Mouse (Mus musculus): Measurements from ENCODE around the gene Obscn. TPM values are rescaled to one million over a fixed set of nuclear protein-coding genes. Genes with fewer than 3 reads are reported as not detected.

Gene Obscn
- total RNA-seq, 2 experiments from 2014 or later, result 1.5 to 2.4 TPM

DNA sequence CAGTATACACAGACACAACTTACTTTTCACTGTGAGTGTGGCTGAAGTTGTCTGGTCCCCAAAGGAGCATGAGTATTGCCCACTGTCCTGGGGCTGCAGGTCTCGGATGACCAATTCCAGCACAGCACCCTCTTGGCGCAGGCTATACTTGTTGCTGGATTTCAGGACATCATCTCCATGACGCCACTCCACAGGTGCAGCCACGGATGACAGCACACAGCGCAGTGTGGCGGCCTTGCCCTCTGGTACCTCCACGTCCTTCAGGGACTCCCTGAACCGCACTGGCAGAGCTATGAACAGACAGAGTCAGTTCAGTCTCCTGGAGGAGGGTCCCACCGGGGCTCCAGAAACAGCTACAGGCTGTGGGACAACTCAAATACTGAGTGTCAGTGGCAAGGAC is 68.3 kb downstream of the Obscn start:
- DNase-seq (ENCODE audit: low spot score in 2 of 2), result no peak

DNA sequence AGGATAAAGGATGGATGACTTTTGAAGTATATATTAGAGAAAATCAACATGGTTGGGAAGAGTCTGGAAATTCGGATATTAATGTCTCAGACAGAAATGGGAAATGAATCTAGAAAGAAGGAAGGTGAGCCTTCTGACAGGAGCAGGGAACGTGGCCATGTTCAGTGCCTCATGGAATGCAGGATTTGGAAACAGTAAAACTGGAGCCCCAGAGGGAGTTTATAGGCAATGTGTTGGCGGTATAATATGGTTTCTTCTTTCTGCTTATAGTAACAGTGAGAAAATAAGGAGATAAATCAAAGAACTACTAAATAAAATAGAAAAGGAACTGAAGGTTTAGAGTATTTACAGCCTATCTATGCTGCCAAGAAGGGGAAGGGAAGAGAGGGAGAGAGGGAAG is 78.2 kb downstream of the Obscn start:
- no peak for DNase-seq (ENCODE audit: low spot score in 2 of 2)

DNA sequence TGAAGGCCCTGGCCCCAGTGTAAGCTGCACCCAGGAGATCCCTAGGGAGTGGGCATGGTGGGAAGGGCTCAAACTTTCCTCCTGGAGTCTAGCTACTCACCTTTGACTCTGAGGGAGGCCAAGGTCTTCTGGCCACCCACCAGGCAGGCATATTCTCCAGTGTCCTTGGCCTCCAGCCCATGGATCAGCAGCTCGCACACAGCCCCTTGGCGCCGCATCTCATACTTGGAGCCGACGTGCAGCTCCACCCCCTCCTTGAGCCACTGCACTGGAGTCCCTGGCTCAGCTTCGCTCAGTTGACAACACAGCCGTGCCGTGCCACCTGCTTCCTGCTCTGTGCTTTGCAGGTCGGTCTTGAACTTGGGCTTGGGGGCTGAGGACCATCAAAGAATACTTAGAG is 85.2 kb downstream of the Obscn start:
- no peak for DNase-seq (ENCODE audit: low spot score in 2 of 2)

DNA sequence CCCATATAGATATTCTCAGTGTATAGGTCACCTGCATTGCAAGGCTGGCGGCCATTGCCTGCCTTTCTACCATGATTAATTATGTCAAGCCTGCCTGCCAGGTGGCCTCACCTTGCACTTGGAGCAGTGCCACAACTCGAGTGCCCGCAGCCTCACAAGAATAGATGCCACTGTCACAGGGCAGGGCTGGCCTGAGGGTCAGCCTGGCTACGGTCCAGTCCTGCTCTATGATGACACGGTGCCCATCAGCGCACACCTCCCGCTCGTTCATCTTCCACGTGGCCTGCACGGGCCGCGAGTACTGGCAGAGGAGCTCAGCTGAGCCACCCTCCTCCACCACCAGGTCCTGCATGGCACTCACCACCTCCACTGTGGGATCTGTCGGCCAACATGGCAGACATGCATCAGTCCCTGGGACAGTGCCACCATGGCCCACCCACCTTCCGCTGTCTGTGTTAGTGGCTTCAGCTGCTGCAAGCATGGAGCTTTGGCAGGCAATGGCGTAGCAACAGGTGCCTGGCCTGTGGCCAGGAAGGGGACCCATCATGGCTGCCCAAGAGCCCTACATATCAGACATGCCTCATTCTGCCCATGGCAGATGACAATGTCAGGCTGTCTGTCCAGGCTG is 91.4 kb downstream of the Obscn start:
- no peak for DNase-seq (ENCODE audit: low spot score in 2 of 2)

DNA sequence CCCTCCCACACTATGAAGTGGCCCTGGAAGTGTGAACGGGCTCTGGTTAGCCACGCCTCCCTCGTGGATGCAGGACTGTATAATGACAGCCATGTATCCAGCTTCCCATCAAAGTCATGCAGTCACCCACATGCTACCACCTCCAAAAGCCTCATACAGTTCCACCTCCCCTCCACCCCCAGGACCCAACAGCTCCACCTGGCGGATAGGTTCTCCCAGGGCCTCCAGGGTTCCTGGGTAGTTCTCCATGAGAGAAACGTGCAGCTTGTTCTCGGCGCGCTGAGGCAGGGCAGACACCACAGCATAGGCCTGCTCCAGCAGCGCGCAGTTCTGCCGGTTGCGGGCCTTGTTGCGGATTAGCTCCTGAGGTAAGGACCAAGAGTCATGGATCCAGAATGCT is 107.2 kb downstream of the Obscn start:
- DNase-seq (ENCODE audit: low spot score in 2 of 2), result no peak

DNA sequence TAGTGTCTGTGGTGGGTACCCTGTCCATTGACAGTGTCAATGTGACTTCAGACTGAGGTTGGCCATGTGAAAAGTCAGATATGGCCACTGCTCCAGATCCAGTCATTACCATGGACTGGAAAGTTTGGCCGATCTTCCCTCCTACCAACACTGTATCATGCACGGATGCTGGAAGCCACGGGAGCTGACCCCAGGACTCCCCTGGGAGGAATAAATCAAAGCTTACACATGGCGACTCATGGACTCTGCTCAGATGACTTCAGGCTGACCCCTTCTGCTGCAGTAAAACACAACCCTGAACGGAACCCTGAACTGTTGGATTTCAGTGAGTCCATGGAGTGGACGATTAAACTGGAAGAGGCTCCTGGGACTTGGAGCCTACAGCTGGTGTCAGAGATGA is 109.8 kb downstream of the Obscn start:
- DNase-seq (ENCODE audit: low spot score in 2 of 2), result no peak

DNA sequence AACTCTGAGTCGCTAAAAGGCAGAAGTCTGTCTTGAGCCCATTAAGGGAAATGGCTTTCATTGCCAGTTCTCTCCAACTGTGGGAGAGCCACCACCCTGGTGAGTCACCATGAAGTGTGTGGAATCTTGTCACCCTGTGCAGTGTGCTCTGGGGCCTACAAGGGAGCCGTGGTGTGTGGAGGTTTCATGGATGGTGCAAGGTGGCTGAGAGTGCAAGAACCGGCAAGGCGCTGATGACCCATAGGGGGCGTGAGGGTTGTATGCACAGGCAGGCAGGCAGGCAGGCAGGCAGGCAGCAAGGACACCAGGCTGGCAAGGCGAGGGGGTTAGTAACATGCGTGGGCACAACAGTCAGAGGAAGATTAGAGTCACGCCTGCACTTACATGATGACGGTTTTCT is 121.2 kb downstream of the Obscn start:
- peak; percentile 56 to 59 for DNase-seq (ENCODE audit: low spot score in 2 of 2)

DNA sequence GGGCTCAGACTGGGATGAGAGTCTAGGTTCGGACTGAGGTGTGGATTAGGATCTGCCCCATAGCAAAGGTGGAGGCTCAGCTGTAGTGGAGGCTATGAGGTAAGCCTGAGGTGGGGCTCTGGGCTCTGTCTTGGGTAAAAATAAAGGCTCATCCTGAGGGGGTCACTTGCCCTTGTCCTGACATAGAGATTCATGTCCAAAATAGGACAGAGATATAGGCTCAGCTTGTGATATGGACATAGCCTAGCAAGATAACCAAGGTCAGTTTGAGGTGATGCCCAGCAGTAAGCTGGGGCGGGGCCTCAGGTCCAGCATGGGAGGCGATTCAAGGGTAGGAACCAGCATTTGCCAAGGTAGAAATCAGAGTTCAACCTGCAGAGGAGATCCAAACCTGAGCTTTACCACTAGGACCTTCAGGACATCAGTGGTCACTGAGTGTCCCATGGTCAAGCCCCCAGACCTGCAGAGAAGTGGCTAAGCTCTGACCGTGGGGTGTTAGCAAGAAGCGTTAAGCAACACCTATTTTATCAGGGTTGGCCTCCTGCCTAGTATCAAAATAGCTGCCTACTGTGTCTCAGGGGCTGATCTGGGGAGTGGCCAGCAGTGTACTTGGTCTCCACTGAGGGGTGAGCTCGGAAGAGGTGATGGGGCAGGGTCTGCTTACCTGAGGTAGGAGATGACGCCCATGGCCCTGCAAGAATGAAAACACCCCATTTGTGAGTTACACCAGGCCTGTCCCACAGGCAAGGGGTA is 133.7 kb downstream of the Obscn start:
- no peak for DNase-seq (ENCODE audit: low spot score in 2 of 2)

DNA sequence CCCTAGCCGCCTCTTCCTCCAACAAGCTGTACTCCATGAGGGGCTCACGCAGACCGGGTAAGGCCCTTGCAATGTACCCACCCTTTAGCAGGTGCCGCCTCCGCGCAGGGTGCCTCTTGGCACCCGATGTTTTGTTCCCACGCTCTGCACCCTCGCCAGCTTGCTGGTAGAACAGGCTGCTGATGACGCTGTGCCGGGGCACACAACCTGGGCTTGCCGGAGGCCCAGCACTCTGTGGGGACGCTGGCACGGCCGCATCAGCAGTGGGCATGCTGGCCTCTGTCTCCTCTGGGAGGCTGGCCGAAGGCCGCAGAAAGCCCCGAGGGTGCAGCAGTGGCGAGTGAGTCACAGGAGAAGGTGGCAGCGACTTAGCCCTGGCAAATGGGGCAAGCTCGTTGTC is 135.6 kb downstream of the Obscn start:
- peak; percentile 42 to 52 for DNase-seq (ENCODE audit: low spot score in 2 of 2)

DNA sequence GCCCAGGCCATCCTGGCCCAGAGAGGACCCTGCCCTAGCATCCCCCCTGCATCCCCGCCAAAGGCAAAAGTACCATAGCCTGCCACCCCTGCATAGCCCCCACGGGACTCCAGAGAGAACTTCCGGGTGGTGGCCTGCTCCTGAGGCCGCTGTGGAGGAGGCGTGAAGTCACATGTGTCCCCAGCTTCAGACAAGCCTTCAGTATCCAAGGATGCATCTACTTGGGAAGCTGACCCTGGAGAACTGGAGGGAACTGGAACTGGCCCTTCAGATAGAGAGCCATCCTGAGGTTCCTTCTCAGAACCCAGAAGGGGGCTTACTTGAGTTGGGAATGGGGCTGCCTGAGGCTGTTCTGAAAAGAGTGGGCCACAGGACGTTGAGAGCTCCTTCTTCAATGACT is 136.4 kb downstream of the Obscn start:
- no peak for DNase-seq (ENCODE audit: low spot score in 2 of 2)

DNA sequence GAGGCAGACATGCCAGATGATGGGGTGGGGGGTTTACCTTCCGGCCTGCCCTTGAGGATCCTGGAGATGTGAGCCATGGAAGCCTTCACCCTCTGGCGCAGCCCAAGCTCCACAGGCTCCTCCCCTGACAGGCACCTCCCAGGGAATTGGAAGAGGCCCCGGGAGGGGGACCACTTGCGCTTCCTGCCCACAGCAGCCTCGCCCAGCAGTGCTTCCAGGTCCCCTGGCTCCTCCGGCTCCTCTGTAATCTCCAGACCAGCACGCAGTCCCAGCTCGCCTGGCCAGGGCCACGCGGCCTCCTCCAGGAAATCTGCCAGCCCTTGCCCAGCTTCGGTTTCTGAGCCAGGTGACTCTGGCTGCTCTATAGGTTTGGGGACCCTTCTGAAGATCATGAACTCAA is 137.0 kb downstream of the Obscn start:
- DNase-seq (ENCODE audit: low spot score in 2 of 2), result no peak

DNA sequence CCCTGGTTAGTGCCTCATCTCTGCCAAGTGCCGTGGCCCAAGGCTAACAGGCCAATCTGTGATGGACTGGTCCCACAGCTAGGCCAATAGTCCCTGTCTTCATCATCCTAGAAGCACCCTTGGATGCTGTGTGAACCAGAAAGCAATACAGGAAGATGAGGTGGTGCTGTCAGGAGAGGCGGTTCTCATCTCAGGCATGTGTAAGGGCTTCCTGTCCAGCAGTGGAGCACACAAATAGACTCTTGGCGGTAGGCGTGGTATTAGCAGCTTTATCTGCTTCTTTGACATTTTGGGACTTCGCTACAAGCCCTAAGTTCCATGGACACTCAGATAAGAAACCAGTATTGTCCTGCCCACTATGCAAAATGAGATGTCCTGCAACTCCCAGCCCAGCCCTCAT is 138.7 kb downstream of the Obscn start:
- DNase-seq (ENCODE audit: low spot score in 2 of 2), result no peak

DNA sequence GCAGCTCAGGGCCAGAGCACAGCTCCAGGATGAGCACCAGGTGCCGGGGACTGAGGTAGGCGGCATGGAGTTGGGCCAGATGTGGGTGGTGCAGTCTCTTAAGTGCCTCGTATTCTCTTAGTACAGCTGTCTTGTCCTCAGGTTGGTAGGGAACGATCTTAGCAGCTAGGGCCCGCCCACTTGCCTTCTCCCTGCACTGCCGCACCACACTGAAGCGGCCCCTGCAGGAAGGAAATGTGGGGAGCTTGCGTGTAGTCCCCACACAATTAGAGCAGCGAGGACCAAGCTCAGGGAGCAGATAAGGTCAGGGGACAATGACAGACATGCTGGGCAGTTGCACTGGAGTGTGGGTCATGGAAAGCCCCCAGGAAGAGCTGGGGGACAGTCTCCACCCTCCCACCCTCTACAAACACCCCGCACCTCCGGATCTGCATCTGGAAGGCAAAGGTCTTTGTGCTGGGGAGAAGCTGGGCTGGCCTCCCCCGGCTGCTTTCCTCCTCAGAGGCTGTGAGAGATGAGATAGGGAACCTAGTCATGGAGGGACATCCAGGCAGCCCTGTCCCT is 140.3 kb downstream of the Obscn start:
- DNase-seq (ENCODE audit: low spot score in 2 of 2), result peak in 1 of 2 experiments; percentile 43

DNA sequence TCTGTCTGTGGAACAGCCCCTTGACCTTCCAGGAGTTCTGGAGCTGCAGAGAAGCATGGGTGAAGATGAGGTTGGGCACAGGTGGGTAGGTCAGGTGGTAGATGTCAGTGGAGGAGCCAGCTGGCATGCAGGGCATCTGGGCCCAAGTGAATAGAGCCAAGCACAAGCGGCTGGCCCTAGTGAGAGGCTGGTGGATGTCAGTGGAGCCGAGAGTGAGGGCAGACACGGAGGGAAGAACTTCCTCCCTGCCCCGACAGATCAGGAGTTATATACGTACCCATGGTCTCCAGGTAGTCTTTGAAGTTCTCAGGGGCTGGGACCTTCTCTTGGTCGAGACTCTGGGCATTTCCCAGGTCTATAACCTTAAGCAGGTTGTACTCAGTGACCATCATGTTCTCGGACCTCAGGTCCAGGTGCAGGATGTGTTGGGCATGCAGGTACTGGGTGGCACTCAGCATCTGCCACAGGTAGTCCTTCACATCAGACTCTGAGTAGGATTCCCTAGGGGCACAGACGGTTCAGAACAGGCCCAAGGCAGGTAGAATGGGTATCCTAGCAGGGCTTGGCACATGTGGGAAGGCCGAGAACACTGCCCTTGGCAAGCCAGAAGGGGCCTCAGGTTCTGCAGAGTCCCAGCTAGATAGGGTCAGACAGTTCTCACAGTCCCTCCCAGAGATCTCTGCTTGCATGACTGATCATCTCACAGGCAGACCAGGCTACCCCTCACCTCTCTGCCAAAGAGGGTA is 141.0 kb downstream of the Obscn start:
- DNase-seq (ENCODE audit: low spot score in 2 of 2), result no peak

DNA sequence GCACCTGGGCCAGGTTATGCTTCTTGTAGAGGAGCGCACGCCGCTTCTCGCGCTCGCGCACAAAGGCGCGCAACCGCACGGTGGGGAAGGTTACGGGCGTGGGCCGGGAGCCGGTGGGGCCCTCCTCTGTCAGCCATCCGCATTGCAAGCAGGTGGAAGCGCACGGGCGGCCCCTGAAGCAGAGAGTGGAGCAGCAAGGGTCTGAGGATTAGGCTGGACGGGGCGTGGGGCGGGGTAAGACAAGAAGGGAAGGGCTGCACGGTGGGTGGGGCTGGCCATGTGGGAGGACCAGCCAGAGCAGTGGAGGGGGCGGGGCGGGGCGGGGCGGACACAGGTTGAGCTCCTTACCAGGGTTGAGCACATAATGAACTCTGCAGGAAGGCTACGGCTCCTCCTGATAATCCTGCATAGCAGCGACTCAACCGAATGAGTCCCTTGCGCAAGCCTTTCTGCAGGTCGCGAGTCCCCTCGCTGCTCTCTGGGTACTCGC is 141.8 kb downstream of the Obscn start:
- peak; percentile 30 to 38 for DNase-seq (ENCODE audit: low spot score in 2 of 2)

DNA sequence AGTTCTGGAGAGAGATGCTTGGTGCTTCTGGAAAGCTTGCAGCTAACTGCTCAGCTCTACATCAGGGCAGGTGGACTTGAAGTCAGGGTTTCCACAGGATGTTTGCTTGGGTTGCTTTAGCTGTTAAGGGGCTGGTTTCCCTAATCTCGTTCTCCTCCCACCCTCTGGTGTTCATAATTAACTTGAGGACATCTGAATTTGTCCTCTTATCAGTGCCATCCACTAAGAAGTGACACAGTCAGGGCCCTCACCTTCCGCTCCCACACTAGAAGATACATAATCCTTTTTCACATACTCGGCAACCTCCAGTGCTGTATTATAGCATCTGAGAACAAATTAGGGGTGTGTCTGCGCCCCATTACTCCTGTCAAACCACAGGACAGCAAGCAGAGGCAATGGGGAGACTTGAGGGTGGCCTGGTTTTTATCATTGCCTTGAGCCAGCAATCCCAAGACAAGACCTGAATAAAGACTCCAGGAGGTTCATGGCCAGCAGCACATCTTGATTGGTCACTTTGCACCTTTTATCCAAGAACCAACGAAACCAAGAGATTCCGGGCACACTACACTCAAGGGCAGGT is 143.0 kb downstream of the Obscn start:
- DNase-seq (ENCODE audit: low spot score in 2 of 2), result no peak

DNA sequence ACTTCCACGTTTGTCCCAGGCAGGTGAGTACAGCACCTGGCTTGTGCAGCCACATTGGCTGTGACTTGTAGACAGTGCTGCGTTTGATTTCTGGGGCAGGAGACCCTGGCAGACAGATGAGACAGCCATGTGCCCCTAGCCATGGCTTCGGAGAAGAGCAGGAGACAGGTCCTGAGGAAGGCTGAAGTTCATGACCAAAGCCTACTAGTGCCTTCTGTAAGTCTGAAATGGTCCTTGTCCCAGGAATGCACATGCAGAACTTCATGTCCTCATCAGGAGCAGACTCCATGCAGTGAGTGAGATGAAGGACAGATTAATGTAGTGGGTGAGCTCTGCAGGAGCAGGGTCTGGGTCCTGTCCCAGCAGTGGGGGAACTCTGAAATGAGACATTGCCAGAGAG is 144.3 kb downstream of the Obscn start:
- no peak for DNase-seq (ENCODE audit: low spot score in 2 of 2)

DNA sequence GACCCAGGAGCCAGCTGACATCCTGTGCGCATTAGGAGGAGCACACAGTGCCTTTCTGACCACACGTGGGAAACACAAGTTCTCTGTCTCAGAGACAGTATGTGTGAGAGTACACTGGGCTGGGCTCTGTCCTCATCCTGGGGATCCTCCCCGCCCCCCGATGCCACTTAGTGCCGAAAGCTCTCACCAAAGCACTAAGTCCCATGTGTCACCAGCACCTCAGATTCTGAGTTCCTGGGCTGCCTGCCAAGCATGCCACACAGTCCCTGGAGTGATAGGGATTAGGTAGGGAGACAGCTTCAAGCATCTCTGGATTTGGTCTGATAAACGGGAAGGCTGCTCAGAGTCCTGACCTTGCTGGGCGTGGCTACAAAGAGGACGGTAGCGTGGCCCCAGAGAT is 145.4 kb downstream of the Obscn start:
- DNase-seq (ENCODE audit: low spot score in 2 of 2), result peak; percentile 40

DNA sequence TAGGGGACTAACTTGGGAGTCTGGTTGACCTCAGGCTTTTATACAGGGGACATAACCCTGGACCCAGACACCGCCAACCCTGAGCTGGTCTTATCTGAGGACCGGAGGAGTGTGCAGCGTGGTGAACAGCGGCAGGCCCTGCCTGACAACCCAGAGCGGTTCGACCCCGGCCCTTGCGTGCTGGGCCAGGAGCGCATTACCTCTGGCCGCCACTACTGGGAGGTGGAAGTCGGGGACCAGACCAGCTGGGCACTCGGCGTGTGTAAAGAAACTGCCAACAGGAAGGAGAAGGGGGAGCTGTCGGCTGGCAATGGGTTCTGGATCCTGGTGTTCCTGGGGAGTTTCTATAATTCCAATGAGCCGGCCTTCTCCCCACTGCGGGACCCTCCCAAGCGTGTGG is 146.1 kb downstream of the Obscn start:
- DNase-seq (ENCODE audit: low spot score in 2 of 2), result no peak

DNA sequence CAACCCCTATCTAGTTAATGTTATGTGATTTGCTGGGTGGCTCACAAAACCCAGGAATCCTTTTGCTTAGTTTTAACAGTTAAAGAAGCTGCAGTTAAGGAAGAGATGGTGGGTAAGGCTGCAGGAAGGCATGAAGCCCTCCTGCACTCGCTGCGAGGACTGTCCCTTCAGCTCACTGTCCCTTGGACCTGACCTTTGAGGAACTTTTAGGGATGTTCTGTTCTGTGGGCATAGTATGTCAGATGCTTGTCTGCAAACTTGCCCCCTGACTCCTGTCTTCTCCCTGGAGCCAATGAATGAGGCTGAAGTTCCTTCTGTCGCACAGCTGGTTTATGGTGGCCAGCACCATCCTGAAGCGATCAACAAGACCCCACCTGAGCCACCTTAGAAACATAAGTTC is 147.0 kb downstream of the Obscn start:
- no peak for DNase-seq (ENCODE audit: low spot score in 2 of 2)

DNA sequence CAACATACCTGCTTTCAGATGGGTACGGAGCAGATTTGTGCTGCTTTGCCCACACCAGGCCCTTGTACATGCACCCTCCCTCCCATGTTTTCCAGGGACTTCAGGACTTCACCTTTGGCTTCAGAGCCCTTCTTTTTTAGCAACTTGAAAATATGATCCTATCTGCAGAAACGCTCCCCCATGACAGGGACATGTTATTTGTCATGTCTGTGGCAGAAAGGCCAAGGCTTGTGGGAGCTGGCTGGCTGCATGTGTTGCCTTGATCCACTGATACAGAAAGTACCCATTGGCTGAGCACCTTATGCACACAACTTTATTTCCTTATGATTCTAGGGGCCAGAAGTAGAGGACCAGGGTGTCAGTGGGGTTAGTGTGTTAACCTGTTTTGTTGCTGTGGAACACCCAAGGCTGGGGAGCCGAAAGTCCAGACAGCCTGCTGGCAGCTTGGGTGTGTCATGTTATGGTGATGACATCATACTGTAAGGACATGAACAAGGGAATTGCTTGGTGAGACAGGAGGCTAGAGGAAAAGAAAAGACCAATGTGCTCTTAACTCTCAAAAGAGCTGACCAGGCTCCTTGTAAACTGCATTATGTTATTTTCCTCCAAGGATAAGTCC is 150.8 kb downstream of the Obscn start:
- no peak for DNase-seq (ENCODE audit: low spot score in 2 of 2)

Data from left cerebral cortex, adult 18-20 months (tissue).